Mouse (Mus musculus): Measurements from ENCODE around the gene Nelfe. TPM values are rescaled to one million over a fixed set of nuclear protein-coding genes. Genes with fewer than 3 reads are reported as not detected.
"Not testable (repeated sequence)": the region's sequence is repeated elsewhere in the genome, so short reads cannot be mapped to it uniquely, and the experiment has no call there.

The Nelfe gene
- total RNA-seq, 1 experiment from 2014 or later, result 36.0 TPM

DNA sequence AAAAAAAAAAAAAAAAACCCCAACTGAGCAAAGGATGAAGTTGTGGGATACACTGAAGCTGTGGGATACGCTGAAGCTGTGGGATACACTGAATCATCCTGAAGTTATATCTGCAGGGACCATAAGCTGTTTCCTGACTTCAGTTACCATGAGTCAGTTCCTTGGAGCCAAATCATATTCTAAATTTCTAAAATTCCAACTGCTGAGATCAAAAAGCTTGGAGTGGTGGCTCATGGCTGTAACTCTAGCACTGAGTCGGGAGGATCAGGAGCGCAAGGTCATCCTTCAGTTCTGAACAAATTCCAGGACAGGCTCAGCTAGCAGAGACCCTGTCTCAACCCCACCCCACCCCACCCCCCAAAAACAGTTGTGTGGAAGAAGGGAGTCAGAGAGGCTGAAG, 35.4 kb downstream of the Nelfe start:
- no peak for ATAC-seq (ENCODE audit: extremely low read depth, insufficient number of reproducible peaks, low FRiP score, poor library complexity, severe bottlenecking)

DNA sequence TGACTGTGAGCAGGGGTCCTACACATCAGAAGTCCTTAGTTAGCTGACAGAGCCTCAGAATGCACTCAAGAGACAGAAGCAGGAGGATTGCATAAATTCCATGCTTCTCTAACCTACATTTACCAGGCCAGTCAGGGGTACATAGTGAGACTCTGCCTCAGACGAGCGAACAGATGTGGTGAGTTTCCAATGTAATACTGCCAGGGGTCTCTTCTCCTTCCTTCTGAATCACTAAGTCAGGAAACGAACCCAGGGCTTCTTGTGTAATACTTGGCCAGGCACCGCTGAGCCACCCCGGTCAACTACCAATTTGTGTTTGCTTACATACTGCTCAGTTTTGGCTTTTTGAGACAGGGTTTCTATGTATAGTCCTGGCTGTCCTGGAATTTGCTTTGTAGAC, 37.8 kb downstream of the Nelfe start:
- ATAC-seq (ENCODE audit: extremely low read depth, insufficient number of reproducible peaks, low FRiP score, poor library complexity, severe bottlenecking), result no peak

DNA sequence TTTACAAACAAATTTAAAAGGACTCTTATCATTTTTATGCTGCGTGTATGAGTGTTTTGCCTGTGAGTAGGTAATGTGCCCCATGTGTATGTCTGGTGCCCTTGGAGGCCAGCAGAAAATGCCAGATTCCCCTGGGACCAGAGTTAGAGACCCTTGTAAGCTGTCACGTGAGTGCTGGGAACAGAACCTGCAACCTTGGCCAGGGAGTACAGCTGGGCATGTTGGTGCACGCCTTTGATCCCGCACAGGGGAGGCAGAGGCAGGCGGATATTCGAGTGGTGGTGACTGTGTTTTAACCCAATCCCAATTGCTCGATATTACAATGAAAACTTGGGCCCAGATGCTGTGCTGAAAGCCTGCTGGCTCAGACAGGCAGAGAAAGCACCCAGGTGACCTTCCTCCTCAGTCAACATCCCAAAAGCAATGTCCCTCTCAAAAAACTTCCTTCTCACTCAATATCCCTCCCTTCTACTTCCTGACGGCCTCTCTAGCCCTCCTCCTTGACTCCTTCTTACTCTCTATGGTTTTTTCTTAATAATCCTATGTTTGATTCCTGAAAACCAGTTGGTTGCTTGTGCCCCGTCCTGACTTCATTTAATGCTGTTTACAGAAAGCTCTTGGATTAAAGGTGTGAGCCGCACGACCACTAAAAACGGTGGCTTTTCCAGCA, 40.0 kb downstream of the Nelfe start:
- ATAC-seq (ENCODE audit: extremely low read depth, insufficient number of reproducible peaks, low FRiP score, poor library complexity, severe bottlenecking), result no peak

DNA sequence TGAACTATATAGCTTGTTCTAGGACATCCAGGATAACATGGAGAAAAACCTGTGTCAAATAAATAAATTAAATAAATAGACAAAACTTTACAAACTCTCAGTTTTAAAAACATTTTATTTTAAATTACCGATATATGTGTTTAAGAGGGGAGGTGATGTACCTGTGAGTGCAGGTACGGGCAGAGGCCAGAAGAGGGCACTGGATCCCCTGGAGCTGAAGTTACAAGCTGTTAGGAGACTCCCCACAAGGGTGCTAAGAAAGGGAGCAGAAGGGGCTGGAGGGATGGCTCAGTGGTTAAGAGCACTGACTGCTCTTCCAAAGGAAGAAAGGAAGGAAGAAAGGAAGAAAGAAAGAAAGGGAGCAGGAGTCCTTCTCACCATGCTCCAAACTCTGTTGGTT, 41.2 kb downstream of the Nelfe start:
- ATAC-seq (ENCODE audit: extremely low read depth, insufficient number of reproducible peaks, low FRiP score, poor library complexity, severe bottlenecking), result no peak

DNA sequence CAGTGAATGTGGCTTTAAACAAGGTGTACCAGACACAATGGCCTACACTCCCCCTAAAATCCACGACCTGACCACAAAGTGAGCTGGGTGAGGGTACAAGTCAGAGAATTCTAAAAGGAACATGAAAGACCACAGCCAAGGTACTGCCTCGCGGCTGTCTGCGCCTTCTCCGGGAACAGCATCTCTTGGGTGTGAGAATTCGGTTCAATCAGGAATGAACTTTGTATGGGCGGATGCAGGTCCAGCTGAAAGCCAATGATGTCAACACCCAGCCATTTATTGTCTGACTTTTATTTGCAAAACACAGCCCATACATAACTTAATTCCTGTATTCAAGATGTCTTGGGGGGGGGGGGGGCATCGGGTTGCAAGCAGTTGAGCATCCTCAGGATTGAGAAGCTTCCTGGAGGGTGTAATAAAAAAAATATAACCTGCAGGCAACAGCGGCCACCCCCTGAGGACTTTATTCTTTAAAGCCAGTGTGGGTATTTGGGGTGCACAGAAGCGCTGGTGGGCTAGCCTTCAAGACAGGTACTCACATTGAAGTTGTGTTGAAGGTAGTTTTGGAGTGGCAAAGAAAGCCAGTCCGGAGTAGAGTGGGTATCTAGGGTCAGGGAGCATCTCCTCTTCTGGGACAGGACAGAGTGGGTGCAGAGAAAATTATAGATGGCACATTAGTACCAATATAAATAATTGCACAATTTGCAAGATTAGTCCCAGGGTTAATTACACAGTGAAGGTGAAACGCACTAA, 43.1 kb downstream of the Nelfe start:
- ATAC-seq (ENCODE audit: extremely low read depth, insufficient number of reproducible peaks, low FRiP score, poor library complexity, severe bottlenecking), result no peak

DNA sequence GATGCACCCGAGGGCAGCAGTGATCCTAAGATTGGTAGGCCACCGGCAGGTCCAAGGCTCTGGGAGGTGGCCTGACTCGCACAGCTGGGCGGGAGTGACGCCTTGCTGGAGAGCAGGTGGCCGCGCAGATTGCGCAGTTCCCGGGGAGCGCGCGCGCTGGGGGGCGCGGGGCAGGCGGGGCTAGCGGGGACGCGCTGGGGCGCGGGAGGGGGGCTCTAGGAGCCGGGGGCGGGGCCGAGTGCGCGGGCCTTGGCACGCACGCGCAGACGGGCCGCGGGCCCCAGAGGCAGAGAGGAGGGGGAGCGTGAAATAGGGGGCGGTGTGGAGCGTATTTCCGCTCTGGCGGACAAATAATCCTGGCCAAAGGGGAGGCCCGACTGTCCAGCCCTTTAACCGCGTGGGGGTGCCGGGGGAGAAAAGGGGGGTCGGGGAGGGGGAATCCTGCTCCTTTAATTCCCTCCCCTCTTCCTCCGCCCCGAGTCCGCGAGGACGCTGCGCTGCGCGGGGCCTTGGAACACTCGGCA, 43.9 kb downstream of the Nelfe start:
- ATAC-seq (ENCODE audit: extremely low read depth, insufficient number of reproducible peaks, low FRiP score, poor library complexity, severe bottlenecking), result peak; percentile 67

DNA sequence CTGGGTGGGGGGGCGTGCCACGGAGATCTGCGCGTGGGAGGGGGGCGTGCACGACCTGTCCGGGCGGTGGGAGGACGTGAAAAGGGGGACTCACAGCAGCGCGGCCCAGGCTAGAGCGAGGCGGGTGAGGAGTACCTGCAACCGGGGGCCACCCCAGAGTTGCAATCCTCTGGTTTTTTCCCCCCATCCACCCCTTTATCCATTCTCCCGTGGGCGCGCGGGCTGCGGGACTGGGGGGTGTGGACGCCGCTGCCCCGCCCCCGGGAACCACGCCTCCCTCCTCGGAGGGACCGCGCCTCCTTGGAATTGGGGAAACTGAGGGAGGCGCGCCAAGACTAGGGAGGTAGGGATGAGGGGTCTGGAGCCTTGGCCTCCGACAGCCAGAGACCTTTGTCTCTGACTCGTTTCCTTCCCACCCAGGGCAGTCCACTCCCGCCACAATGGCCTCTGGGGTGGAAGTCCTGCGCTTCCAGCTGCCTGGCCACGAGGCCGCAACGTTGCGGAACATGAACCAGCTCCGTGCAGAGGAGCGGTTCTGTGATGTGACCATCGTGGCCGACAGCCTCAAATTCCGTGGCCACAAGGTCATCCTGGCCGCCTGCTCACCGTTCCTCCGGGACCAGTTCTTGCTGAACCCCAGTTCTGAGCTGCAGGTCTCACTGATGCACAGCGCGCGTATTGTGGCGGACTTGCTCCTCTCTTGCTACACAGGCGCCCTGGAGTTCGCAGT, 44.8 kb downstream of the Nelfe start:
- no peak for ATAC-seq (ENCODE audit: extremely low read depth, insufficient number of reproducible peaks, low FRiP score, poor library complexity, severe bottlenecking)

DNA sequence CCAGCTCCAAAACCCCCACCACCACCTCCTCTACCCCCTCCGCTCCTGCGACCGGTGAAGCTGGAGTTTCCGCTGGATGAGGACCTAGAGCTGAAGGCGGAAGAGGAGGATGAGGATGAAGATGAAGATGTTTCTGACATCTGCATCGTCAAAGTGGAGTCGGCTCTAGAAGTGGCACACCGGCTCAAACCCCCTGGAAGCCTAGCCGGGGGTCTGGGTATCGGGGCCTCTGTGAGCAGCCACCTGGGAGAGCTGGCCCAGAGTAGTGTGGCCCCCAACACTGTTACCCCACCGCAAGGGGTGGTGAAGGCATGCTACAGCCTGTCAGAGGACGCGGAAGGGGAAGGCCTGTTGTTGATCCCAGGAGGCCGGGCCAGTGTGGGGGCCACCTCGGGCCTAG, 45.5 kb downstream of the Nelfe start:
- ATAC-seq (ENCODE audit: extremely low read depth, insufficient number of reproducible peaks, low FRiP score, poor library complexity, severe bottlenecking), result no peak

DNA sequence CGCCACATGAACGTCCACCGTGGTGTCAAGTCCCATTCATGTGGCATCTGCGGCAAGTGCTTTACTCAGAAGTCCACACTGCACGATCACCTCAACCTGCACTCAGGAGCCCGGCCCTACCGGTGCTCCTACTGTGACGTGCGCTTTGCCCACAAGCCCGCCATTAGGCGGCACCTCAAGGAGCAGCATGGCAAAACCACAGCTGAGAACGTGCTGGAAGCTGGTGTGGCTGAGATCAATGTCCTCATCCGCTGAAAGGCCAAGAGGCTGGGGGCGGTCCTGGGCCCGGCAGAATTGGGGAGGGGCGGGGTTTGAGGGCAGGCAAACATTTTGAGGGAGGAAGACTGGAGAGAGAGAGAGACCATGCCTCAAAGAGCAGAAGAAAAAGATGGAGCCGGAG, 46.2 kb downstream of the Nelfe start:
- no peak for ATAC-seq (ENCODE audit: extremely low read depth, insufficient number of reproducible peaks, low FRiP score, poor library complexity, severe bottlenecking)

DNA sequence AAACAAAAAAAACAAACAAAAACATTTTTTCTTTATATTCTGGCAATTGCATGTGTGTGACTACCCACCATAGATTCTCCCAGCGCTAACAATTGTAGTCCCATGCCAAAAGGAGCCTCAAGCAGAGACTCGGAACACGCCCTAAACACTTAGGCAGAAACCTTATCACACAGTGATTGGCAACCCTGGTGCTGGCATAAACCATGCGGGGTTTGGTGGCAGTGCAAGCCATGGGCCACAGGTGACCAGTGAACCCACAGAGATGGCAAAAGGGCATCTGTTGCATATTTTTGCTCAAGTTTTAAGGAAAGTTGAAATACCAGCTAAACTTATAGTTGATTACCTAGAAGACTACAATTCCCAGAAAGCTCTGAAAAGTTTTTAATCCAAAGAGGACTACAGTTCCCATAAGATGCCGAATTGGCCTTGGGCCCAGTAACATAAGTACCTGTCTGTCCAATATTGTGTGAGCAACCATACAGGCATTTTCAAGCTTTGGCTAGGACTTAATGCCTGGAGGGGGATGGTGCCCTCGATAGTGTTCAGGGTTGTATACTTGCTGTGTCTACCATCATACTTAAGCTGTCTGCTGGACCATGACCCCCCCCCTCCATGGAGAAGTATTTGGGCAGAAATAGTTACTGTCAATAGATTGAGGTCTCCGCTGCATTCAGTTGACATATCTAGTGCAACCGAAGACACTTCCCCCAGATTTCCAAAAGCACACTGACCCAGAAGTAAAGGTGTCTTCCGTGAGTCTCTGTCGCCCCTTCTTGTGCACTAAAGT, 47.4 kb downstream of the Nelfe start:
- ATAC-seq (ENCODE audit: extremely low read depth, insufficient number of reproducible peaks, low FRiP score, poor library complexity, severe bottlenecking), result no peak

DNA sequence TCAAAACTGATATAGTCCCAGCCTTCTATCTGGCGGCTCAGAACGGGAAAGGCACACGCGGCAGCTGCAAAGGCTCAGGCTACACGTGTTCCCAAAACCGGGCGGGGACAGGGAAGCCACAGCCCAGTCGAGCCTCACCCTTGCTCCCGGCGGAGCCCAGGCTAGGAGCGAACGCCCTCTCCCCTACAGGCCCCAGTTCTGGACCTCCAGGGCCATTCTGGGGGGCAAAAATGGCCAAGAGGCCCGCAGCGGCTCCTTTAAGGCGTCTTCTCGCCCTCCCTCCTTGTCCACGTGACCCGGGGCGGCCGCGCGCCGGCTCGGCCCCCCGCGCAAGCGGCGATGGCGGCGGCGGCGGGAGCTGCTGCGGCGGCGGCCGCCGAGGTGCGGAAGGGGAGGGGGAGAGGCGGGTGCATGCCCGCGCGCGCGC, 48.0 kb downstream of the Nelfe start, which contains the start of the genes C2 and Ehmt2:
C2 (minus strand) TSS at position 106 of the 427 bp plus-strand sequence.
Ehmt2 (plus strand) TSS at position 310 of the 427 bp plus-strand sequence.
- no peak for ATAC-seq (ENCODE audit: extremely low read depth, insufficient number of reproducible peaks, low FRiP score, poor library complexity, severe bottlenecking)

DNA sequence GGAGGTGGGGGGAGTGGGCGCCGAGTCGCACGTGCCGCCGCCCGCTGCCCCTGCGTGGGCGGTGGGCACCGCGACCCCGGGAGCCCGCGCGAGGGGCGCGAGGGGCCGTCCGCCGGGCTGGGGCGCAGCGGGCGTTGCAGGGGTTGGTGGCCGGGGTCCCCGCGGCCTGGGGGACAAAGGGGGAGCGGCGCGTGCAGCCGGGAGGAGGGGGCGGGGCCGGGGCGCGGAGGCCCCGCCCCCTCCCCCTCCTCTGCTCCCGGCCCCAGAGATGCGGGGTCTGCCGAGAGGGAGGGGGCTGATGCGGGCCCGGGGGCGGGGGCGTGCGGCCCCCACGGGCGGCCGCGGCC, 48.5 kb downstream of the Nelfe start:
- ATAC-seq (ENCODE audit: extremely low read depth, insufficient number of reproducible peaks, low FRiP score, poor library complexity, severe bottlenecking), result no peak

DNA sequence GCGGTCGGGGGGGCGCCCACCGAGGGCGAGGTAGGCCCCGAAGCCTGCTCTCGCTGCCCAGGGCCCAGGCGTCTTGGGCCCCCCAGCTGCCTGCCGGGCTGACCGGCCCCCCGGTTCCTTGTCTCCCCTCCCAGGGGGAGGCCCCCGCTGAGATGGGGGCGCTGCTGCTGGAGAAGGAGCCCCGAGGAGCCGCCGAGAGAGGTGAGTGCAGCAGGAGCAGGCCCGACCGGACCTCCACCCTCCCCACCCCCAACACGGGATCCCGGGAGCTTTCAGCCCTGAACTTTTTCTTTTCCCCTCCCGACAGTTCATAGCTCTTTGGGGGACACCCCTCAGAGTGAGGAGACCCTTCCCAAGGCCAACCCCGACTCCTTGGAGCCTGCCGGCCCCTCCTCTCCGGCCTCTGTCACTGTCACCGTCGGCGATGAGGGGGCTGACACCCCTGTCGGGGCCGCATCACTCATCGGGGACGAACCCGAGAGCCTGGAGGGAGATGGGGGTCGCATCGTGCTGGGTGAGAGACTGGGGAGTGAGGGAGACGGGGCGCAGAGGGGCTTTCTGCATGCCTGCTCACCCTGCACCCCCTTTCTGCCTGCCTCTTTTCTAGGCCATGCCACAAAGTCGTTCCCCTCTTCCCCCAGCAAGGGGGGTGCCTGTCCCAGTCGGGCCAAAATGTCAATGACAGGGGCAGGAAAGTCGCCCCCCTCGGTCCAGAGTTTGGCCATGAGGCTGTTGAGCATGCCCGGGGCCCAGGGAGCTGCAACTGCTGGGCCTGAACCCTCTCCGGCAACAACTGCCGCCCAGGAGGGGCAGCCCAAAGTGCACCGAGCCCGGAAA, 49.1 kb downstream of the Nelfe start:
- no peak for ATAC-seq (ENCODE audit: extremely low read depth, insufficient number of reproducible peaks, low FRiP score, poor library complexity, severe bottlenecking)

DNA sequence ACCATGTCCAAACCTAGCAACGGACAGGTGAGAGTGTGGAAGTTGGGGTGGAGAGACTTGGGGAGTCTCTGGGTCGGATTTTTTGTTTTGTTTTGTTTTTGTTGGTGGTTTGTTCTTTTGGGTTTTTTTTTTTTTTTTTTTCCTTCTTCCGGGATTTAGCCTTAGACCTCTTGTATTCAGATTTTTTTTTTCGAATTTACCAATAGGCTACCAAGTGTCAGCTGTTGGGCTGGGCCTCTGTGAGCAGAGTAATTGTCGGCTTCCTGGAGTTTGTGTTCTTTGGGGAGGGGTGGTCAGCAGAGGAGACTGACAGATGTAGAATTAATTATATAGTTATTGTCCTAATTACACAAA, 49.7 kb downstream of the Nelfe start:
- ATAC-seq (ENCODE audit: extremely low read depth, insufficient number of reproducible peaks, low FRiP score, poor library complexity, severe bottlenecking), result no peak

DNA sequence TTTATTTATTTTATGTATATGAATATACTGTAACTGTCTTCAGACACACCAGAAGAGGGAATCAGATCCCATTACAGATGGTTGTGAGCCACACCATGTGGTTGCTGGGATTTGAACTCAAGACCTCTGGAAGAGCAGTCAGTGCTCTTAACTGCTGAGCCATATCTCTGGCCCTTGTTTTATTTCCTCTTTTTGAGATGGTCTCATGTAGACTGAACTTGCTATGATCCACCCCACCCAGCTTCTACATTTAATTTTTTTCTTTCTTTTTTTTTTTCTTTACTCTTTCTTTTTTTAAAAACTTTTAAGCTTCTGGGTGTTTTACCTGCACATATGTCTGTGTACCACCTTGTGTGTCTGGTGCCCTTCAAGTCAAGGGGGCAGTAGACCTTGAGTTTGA, 50.6 kb downstream of the Nelfe start:
- ATAC-seq (ENCODE audit: extremely low read depth, insufficient number of reproducible peaks, low FRiP score, poor library complexity, severe bottlenecking), result not testable (repeated sequence)

DNA sequence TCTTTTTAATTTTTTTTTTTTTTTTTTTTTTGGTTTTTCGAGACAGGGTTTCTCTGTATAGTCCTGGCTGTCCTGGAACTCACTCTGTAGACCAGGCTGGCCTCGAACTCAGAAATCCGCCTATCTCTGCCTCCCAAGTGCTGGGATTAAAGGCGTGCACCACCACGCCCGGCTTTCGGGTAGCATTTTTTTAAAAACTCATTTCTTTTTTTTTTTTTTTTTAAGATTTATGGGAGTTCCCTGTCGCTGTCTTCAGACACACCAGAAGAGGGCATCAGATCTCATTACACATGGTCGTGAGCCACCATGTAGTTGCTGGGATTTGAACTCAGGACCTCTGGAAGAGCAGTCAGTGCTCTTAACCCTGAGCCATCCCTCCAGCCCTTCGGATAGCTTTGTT, 51.8 kb downstream of the Nelfe start:
- ATAC-seq (ENCODE audit: extremely low read depth, insufficient number of reproducible peaks, low FRiP score, poor library complexity, severe bottlenecking), result not testable (repeated sequence)

DNA sequence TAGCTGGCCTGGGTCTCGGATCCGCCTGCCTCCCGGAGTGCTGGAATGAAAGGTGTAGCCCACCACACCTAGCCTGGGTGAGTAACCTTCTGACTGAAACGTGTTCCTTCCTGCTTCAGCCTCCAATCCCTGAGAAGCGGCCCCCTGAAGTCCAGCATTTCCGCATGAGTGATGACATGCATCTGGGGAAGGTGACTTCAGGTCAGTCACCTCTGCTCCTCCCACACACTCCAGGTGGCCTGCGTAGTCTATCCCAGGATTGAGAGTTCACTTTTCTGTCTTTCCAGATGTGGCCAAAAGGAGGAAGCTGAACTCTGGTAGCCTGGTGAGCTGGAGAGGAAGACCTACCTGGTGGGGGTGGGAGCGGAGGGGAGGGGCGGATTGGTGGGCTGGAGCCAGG, 52.7 kb downstream of the Nelfe start:
- no peak for ATAC-seq (ENCODE audit: extremely low read depth, insufficient number of reproducible peaks, low FRiP score, poor library complexity, severe bottlenecking)
